Mouse (Mus musculus) hindbrain, embryonic 15.5 days (tissue): ENCODE measurements around the gene Erc2. TPM values are rescaled to one million over a fixed set of nuclear protein-coding genes. Genes with fewer than 3 reads are reported as not detected.

Experiments used
- ATAC-seq: fragments of 200-750 bp; cut with Nextera tagmentation; 2 replicates; pipeline ENCODE4 v1.8.0; 2017; ENCODE audit warnings: low read depth, moderate number of reproducible peaks, moderate TSS enrichment; ENCODE audit not compliant: low FRiP score
- H3K27ac ChIP-seq: fragments of 300-500 bp; sonication (generic); replicated peaks from 2 replicates; pipeline ENCODE4 v1.5.1; 2015; ENCODE audit warnings: mild to moderate bottlenecking, inconsistent platforms
- H3K27me3 ChIP-seq: fragments of 300-500 bp; sonication (generic); 2 replicates; pipeline ENCODE4 v1.6.1; 2015; ENCODE audit warnings: control low read depth, inconsistent platforms
- H3K36me3 ChIP-seq: fragments of 300-500 bp; sonication (generic); 2 replicates; pipeline ENCODE4 v1.6.1; 2015; ENCODE audit warnings: control low read depth, inconsistent platforms
- H3K4me1 ChIP-seq: fragments of 300-500 bp; sonication (generic); replicated peaks from 2 replicates; pipeline ENCODE4 v1.6.1; 2015; ENCODE audit warnings: control low read depth, inconsistent platforms
- H3K4me2 ChIP-seq: fragments of 300-500 bp; sonication (generic); 2 replicates; pipeline ENCODE4 v1.6.1; 2015; ENCODE audit warnings: moderate library complexity, mild to moderate bottlenecking, inconsistent platforms
- H3K4me3 ChIP-seq: fragments of 300-500 bp; sonication (generic); 2 replicates; pipeline ENCODE4 v1.5.1; 2015; ENCODE audit warnings: mild to moderate bottlenecking, inconsistent platforms
- H3K9ac ChIP-seq: fragments of 300-500 bp; sonication (generic); 2 replicates; pipeline ENCODE4 v1.6.1; 2015; ENCODE audit warnings: inconsistent platforms
- H3K9me3 ChIP-seq: fragments of 300-500 bp; sonication (generic); 2 replicates; pipeline ENCODE4 v1.6.1; 2016; ENCODE audit warnings: control low read depth, inconsistent platforms
- WGBS: fragments of 180-500 bp; shearing (Covaris S2); methylation state at CpG from one replicate; pipeline ENCODE4 v1.1.7; 2015; 5-methylcytosine and 5-hydroxymethylcytosine counted together
- polyA plus RNA-seq: library from polyadenylated mRNA; unstranded; fragments of >200 nt; fragmentation: Nextera tagmentation; extraction: Ambion mirVana; gene quantifications from 2 replicates; pipeline ENCODE4 v1.2.1, GENCODE M21; 2015

Erc2 gene
- polyA plus RNA-seq, 1 experiment from 2014 or later = 76.4 TPM

DNA sequence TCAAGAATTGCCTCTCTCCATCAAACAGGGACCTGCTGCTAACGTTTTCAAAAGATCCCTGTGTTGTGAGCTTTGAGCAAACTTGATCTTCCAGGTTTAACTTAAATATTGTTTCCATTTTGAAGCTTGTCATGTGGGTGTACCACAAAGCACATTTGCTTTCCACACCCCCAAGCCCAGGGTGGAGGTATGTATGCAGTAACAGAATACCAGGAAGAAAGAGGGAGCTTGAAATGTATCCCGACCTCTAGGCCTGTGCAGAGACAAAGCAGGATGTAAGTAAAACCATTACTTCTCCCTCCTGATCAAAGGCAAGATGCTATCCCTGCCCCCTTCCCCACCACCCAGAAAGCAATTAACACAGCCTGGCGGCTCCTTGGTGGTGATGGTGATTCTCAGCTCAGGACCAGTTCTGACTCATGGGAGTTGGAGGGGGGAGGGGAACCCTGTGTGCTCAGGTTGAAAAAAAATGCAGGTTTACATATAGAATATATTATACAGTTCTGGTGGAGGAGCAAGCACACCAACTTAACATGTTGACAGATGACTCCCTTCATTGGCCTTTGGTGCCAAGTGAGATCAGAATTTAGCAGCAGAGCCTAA, 710.2 kb downstream of the Erc2 start:
- no peak overlapping the region for H3K9ac ChIP-seq
- no peaks in the 10 kb centered on the region for H3K27me3 ChIP-seq
- H3K9me3 ChIP-seq = no peaks in the 10 kb centered on the region
- H3K27ac ChIP-seq = no peak overlapping the region
- H3K36me3 ChIP-seq = no peaks in the 10 kb centered on the region
- H3K4me1 ChIP-seq = no peaks in the 10 kb centered on the region
- 52% methylated on average over 3 of the region's 3 CpGs for WGBS
- H3K4me2 ChIP-seq = no peak overlapping the region
- ATAC-seq = no peak
- no peak overlapping the region for H3K4me3 ChIP-seq

DNA sequence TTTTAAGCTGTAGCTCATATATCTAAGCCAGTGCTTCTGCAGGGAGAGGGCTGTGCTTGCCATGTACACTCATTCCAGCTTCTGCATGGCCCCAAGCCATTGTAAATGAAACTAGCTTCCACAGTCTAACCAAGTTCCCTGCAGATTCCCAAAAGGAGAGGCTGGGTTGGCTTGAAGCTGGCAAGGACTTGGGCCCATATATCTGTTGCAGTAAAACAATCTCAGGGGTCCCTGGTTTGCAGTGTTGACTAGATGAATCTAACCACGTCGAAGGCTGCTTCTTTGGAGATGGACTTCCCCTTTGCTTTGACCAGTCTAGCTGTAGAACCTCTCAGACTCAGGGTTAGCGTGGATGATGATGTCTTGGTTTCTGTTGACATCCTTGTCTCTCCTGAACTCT, 716.9 kb downstream of the Erc2 start:
- no peak overlapping the region for H3K4me2 ChIP-seq
- no peak overlapping the region for H3K9ac ChIP-seq
- H3K4me3 ChIP-seq = no peak overlapping the region
- WGBS = 94% methylated on average over 3 of the region's 3 CpGs
- no peaks in the 10 kb centered on the region for H3K27me3 ChIP-seq
- no peak overlapping the region for H3K27ac ChIP-seq
- H3K9me3 ChIP-seq = no peaks in the 10 kb centered on the region
- H3K4me1 ChIP-seq = no peaks in the 10 kb centered on the region
- ATAC-seq = no peak
- no peaks in the 10 kb centered on the region for H3K36me3 ChIP-seq

DNA sequence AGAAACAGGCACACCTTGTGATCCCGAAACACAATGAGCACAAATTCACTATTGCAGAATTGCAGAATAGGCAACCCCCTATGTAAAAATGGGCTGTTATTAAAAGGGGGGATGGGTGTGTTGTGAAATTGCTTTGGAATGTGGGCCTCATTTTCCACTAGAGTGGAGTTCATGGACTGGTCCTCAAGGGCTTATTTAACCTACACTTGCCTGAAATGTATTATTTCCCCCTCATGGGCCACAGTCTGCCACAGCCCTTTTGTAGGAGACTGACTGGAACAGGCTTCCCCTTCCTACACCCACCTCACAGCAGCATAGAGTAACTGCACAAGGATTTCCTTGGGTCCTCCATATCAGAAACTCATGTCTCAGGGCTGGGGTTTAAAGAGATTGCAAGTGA, 726.9 kb downstream of the Erc2 start:
- no peaks in the 10 kb centered on the region for H3K9me3 ChIP-seq
- 64% methylated on average over 1 of the region's 1 CpGs for WGBS
- H3K4me1 ChIP-seq = no peaks in the 10 kb centered on the region
- no peak overlapping the region for H3K4me2 ChIP-seq
- no peak overlapping the region for H3K9ac ChIP-seq
- no peak for ATAC-seq
- no peak overlapping the region for H3K4me3 ChIP-seq
- H3K27ac ChIP-seq = no peak overlapping the region
- no peaks in the 10 kb centered on the region for H3K36me3 ChIP-seq
- no peaks in the 10 kb centered on the region for H3K27me3 ChIP-seq

DNA sequence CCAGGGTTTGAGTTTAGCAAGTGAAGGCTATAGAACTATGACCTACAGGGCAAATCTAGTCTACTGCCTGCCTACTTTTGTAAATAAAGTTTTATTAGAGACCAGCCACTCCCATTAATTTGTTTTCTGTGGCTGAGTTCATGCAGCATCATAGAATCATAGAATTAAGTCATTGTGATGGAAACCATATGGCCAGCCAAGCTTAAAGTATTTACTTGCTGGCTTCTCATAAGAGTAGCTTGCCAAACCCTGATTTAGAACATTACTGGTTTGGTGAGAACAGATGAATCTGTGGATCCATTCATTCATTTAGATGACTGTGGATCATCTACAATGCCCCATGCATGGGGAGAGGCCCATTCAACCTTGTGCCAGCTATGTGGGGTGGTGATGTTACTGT, 733.8 kb downstream of the Erc2 start:
- H3K27ac ChIP-seq = no peak overlapping the region
- no peak for ATAC-seq
- H3K4me2 ChIP-seq = no peak overlapping the region
- no peaks in the 10 kb centered on the region for H3K36me3 ChIP-seq
- H3K9me3 ChIP-seq = no peaks in the 10 kb centered on the region
- no peak overlapping the region for H3K9ac ChIP-seq
- no peaks in the 10 kb centered on the region for H3K4me1 ChIP-seq
- no peaks in the 10 kb centered on the region for H3K27me3 ChIP-seq
- no peak overlapping the region for H3K4me3 ChIP-seq

DNA sequence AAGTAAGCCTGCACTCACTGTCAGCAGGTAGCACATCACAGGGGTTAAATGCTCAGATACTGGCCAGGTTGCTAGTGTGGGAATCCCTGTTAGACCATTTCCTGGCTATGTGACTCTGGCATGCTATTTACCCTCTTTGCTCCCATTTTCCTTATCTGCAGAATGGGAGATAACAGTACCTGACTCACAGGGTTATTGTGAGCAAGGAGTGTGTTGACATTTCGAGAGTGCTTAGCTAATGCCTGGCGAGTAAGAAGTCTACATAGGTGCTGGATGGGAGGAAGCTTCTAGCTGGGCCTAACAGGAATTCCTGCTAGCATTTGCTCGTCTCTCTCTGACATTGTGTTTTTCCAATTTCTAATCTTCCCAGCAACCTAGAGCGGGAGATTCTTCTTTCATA, 737.3 kb downstream of the Erc2 start:
- ATAC-seq = no peak
- no peaks in the 10 kb centered on the region for H3K4me1 ChIP-seq
- no peak overlapping the region for H3K4me2 ChIP-seq
- H3K36me3 ChIP-seq = no peaks in the 10 kb centered on the region
- no peaks in the 10 kb centered on the region for H3K9me3 ChIP-seq
- 85% methylated on average over 4 of the region's 4 CpGs for WGBS
- H3K4me3 ChIP-seq = no peak overlapping the region
- H3K9ac ChIP-seq = no peak overlapping the region
- H3K27ac ChIP-seq = no peak overlapping the region
- H3K27me3 ChIP-seq = no peaks in the 10 kb centered on the region

DNA sequence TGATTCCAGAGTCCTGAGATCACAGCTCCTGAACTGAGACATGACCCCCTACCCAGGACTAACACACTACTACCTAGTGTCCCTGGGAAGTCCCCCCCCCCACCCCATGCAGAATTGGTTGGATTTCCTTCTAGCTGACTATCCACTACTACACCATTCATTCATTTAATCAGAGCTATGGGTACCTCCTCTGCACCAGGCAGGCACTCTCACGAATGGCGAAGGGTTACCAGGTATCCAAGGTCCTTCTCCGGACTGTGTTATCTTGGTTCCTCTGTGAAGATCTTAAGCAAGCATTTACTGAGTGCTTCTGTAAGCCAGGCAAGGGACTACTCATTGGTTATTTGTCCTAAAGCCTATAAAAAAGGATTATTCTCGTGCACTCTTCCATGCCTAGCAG, 737.8 kb downstream of the Erc2 start:
- 89% methylated on average over 4 of the region's 4 CpGs for WGBS
- H3K4me2 ChIP-seq = no peak overlapping the region
- no peak overlapping the region for H3K27ac ChIP-seq
- H3K9ac ChIP-seq = no peak overlapping the region
- H3K4me3 ChIP-seq = no peak overlapping the region
- no peaks in the 10 kb centered on the region for H3K9me3 ChIP-seq
- no peaks in the 10 kb centered on the region for H3K4me1 ChIP-seq
- ATAC-seq = no peak
- H3K36me3 ChIP-seq = no peaks in the 10 kb centered on the region
- no peaks in the 10 kb centered on the region for H3K27me3 ChIP-seq

DNA sequence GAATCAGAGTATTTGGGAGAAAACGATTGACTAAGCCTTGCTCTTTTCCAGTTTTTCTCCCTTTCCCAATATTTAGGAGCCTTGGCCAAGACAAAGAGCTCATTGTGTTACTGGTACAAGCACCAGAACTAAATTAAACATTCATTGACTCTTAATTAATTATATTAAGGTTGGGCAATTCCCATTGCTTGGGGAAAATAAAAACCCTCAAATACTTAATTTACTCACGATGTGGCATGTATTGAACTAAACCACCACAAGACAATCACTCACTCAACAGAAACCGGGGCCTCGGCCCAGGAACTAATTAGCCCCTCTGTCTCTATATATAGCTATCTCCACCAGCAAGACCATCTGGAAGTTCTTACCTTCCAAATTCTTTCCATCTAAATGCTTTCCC, 740.1 kb downstream of the Erc2 start:
- no peaks in the 10 kb centered on the region for H3K27me3 ChIP-seq
- H3K36me3 ChIP-seq = no peaks in the 10 kb centered on the region
- no peaks in the 10 kb centered on the region for H3K9me3 ChIP-seq
- no peak overlapping the region for H3K4me3 ChIP-seq
- no peak overlapping the region for H3K27ac ChIP-seq
- no peaks in the 10 kb centered on the region for H3K4me1 ChIP-seq
- ATAC-seq = no peak
- no peak overlapping the region for H3K9ac ChIP-seq
- H3K4me2 ChIP-seq = no peak overlapping the region
- WGBS = 56% methylated on average over 4 of the region's 4 CpGs

DNA sequence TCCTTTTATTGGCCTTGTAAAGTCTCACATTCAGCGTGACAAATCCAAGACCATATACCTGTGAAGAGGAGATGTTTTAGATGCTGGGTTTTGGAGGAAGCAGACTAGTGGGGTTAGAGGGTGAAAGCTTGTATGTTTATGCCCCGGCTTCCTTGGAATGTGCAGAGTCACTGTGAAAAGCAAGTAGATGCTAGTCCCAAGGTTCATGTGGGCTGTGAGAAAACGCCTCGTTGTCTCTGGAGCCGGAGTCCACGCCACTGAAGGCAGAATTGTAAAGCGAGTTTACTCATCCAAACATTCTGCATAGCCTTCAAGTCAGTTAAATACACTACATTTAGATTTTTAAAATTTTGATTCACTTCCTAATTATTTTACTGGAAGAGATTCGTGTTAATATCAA, 748.5 kb downstream of the Erc2 start:
- Histone ChIP-seq H3K27ac (no peak overlapping the region), H3K36me3 (no peaks in the 10 kb centered on the region), H3K9ac (no peak overlapping the region), H3K4me2 (no peak overlapping the region), H3K9me3 (no peaks in the 10 kb centered on the region), H3K27me3 (0 out of 2 replicates have a peak, but pooled peaks cover 11% of the 10 kb centered on the region), H3K4me1 (peaks cover 4% of the 10 kb centered on the region), H3K4me3 (no peak overlapping the region)
- ATAC-seq = no peak
- 86% methylated on average over 8 of the region's 8 CpGs for WGBS

DNA sequence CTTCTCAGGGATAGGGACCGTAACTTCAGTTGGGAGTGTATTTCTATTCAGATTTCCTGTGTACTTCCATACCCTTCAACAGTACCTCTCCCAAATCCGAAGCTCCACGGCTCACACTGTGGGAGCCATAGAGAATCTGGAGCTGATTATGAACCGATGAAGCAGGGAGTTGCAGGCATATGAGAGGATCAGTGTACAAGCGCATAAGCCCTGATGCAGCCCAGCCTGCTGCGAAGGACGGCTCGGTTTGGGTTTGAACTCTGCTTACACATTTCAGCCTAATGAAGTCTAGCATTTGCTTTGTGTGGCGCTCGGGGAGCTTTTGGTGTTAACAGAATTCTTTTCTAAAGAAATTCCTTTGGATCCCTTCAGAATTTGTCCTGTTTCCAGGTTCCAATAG, 749.4 kb downstream of the Erc2 start:
- no peak overlapping the region for H3K4me2 ChIP-seq
- H3K4me3 ChIP-seq = no peak overlapping the region
- 90% methylated on average over 10 of the region's 10 CpGs for WGBS
- H3K9ac ChIP-seq = no peak overlapping the region
- no peaks in the 10 kb centered on the region for H3K9me3 ChIP-seq
- no peak for ATAC-seq
- no peak overlapping the region for H3K27ac ChIP-seq
- 0 out of 2 replicates have a peak, but pooled peaks cover 11% of the 10 kb centered on the region for H3K27me3 ChIP-seq
- no peaks in the 10 kb centered on the region for H3K36me3 ChIP-seq
- peaks cover 13% of the 10 kb centered on the region for H3K4me1 ChIP-seq

DNA sequence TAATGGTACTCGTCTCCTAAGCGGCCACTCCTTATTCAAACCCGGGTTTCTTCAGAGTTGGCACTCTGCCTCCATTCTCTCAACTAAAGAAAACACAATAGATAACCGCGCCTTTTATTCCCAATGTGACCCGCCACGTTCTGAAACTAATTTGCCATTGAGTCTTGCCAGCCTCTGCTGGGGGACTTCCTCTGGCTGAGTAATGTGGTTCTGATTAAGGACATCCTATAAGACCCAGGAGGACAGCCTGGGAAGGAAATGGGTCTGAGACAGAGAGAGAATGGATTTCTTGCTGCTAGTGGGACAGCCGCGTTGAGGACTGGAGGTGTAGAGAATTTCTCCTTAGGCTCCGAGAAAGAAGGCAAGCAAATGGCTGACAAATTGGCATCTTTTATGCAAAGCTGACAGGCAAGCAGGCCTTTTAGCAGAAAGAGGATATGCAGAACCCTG, 753.4 kb downstream of the Erc2 start:
- 5% methylated on average over 10 of the region's 10 CpGs for WGBS
- no peak for ATAC-seq

DNA sequence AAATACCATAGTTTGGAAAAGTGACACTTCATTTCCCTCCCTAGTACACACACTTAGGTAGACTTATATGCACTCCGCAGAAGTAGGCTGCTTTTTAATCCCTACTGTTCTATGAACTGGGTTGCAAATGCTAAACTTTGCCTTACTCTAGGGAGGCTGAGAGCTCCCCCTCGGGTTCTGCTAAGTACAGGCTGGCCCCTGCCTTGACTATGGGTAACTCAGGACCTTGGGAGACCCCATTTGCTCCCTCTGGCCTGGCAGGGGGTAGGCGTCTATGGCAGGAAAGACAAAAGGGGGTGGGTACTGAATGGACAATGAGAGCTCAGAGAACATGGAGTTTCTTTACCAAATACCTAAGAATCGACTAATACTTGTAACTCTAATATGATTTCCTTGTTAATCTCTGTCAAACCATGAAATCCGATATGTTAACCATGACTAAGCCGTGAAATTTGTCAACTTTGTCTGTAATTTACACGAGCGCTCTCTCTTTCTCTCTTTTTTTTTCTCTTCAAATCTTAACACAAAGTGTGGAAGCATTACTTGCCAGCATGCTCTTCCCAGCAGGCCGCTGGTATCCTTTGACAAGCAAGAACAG, 754.1 kb downstream of the Erc2 start:
- Histone ChIP-seq H3K27ac (no peak overlapping the region; the same call in 1 of the 2 replicates), H3K4me2 (no peak overlapping the region), H3K4me1 (peaks cover 14% of the 10 kb centered on the region), H3K4me3 (no peak overlapping the region), H3K9me3 (no peaks in the 10 kb centered on the region), H3K9ac (no peak overlapping the region), H3K27me3 (peaks cover 14% of the 10 kb centered on the region; the same call in 1 of the 2 replicates), H3K36me3 (no peaks in the 10 kb centered on the region)
- 27% methylated on average over 9 of the region's 9 CpGs for WGBS
- ATAC-seq = no peak

More for the DNA sequence above, 753.4 kb downstream of the Erc2 start:
- H3K4me3 ChIP-seq = no peak overlapping the region
- no peaks in the 10 kb centered on the region for H3K9me3 ChIP-seq
- no peak overlapping the region for H3K9ac ChIP-seq
- no peaks in the 10 kb centered on the region for H3K36me3 ChIP-seq
- peak overlapping the region; percentile 16 for H3K4me2 ChIP-seq
- peaks cover 14% of the 10 kb centered on the region for H3K4me1 ChIP-seq
- H3K27ac ChIP-seq = peak overlapping the region; percentile 53
- H3K27me3 ChIP-seq = peaks cover 14% of the 10 kb centered on the region; the same call in 1 of the 2 replicates

DNA sequence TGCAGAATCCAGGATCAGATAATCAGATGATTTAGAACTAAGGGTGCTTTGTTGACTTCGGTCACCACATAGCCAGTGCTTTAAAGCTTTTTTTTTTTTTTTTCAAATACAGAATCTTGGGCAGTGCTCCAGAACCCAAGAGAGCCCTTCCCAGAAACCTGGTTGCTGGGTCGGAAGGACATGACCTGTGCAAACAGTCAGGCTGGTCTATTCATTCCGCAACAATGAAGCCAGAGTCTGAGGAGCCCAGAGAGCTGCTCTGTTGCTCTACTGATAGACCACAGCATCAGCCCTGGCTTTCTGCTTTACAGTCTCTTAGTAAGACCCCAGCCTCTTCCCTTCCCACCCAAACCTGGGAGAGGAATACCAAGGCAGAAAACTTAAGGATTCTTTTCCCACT, 755.3 kb downstream of the Erc2 start:
- no peak overlapping the region for H3K4me3 ChIP-seq
- no peaks in the 10 kb centered on the region for H3K9me3 ChIP-seq
- peaks cover 14% of the 10 kb centered on the region; the same call in 1 of the 2 replicates for H3K27me3 ChIP-seq
- ATAC-seq = no peak
- H3K27ac ChIP-seq = no peak overlapping the region
- no peaks in the 10 kb centered on the region for H3K36me3 ChIP-seq
- H3K4me2 ChIP-seq = no peak overlapping the region
- WGBS = 58% methylated on average over 3 of the region's 3 CpGs
- H3K4me1 ChIP-seq = peaks cover 14% of the 10 kb centered on the region
- no peak overlapping the region for H3K9ac ChIP-seq

DNA sequence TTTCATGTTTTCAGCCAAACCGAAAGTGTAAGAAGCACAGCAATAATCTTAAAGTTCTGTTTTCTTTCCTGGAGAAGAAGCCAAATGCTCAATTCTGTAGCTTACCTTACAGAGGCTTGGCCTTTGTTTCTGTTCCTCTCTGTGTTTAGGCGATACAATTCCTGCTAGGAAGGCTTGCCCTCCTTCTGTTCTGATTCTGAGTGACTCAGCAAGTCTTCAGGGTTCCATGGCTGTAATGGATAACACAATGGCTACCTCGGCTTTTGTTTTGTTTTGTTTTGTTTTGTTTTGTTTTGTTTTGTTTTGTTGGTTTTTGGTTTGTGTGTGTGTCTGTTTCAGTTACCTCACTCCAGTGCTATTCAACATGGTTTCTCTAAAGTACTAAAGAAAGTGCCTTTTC, 757.9 kb downstream of the Erc2 start:
- no peak overlapping the region for H3K9ac ChIP-seq
- no peak overlapping the region for H3K4me3 ChIP-seq
- 59% methylated on average over 3 of the region's 3 CpGs for WGBS
- H3K4me1 ChIP-seq = peaks cover 14% of the 10 kb centered on the region
- H3K27me3 ChIP-seq = peaks cover 9% of the 10 kb centered on the region; the same call in 1 of the 2 replicates
- H3K4me2 ChIP-seq = no peak overlapping the region
- H3K27ac ChIP-seq = no peak overlapping the region
- H3K9me3 ChIP-seq = no peaks in the 10 kb centered on the region
- ATAC-seq = no peak
- no peaks in the 10 kb centered on the region for H3K36me3 ChIP-seq
